Mouse (Mus musculus) spleen, postnatal 4 days (tissue): ENCODE measurements at regions not wholly inside any gene's neighbourhood (a gene's known extent, or its start where the extent isn't known, plus 50 kb on each side); places are given as distances from the start of the nearest gene placed in this dataset.
A peak's percentile ranks its signal among the peaks of the same experiment; 100 is the strongest.

ENCODE experiments used
- DNase-seq, 2 experiments: peaks; one replicate each; pipeline ENCODE4 v3.0.0; 2022; ENCODE audit warnings: low spot score in 2 of 2

- no peak for DNase-seq
Measured at GRCm38 (mm10) chr6:100049036-100049435, 238.2 kb downstream of the Rybp start.

- no peak for DNase-seq
Measured at GRCm38 (mm10) chr6:100046186-100046990, 240.9 kb downstream of the Rybp start.

- DNase-seq, result no peak
Measured at GRCm38 (mm10) chr6:100045109-100045508, 242.2 kb downstream of the Rybp start.

GRCm38 (mm10) chr6:100041161-100041560 lies 246.1 kb downstream of the Rybp start:
- DNase-seq, result no peak

- no peak for DNase-seq
Measured at GRCm38 (mm10) chr6:100040459-100040984, 246.8 kb downstream of the Rybp start.

- no peak for DNase-seq
Measured at GRCm38 (mm10) chr6:100032701-100033100, 254.6 kb downstream of the Rybp start.

- DNase-seq, result no peak
Measured at GRCm38 (mm10) chr6:100030522-100030921, 256.8 kb downstream of the Rybp start.

GRCm38 (mm10) chr6:100030010-100030409 lies 257.3 kb downstream of the Rybp start:
- no peak for DNase-seq

GRCm38 (mm10) chr6:100027524-100027923 lies 259.8 kb downstream of the Rybp start:
- DNase-seq, result no peak

GRCm38 (mm10) chr6:100025531-100025951 lies 261.7 kb downstream of the Rybp start:
- no peak for DNase-seq

- no peak for DNase-seq
Measured at GRCm38 (mm10) chr6:100023434-100024095, 263.7 kb downstream of the Rybp start.

GRCm38 (mm10) chr6:100019016-100019415 lies 268.3 kb downstream of the Rybp start:
- no peak for DNase-seq

GRCm38 (mm10) chr6:100013949-100014348 lies 273.3 kb downstream of the Rybp start:
- no peak for DNase-seq

GRCm38 (mm10) chr6:100011520-100012062 lies 275.7 kb downstream of the Rybp start:
- DNase-seq, result peak in 1 of 2 experiments; percentile 17

GRCm38 (mm10) chr6:100010954-100011481 lies 276.3 kb downstream of the Rybp start:
- no peak for DNase-seq

- no peak for DNase-seq
Measured at GRCm38 (mm10) chr6:99999711-100000365, 273.6 kb upstream of the Prok2 start.

- no peak for DNase-seq
Measured at GRCm38 (mm10) chr6:99995970-99996956, 270.1 kb upstream of the Prok2 start.

GRCm38 (mm10) chr6:99994026-99994425 lies 267.8 kb upstream of the Prok2 start:
- no peak for DNase-seq

GRCm38 (mm10) chr6:99991079-99991478 lies 264.9 kb upstream of the Prok2 start:
- no peak for DNase-seq

GRCm38 (mm10) chr6:99990604-99991003 lies 264.4 kb upstream of the Prok2 start:
- DNase-seq, result no peak

- DNase-seq, result no peak
Measured at GRCm38 (mm10) chr6:99986449-99986848, 260.3 kb upstream of the Prok2 start.
